Mouse (Mus musculus): ENCODE results near the gene Sfxn5. TPM values are rescaled to one million over a fixed set of nuclear protein-coding genes. Genes with fewer than 3 reads are reported as not detected.
A peak's percentile ranks its signal among the peaks of the same experiment; 100 is the strongest.

The Sfxn5 gene
- total RNA-seq, 4 experiments from 2014 or later: 177 to 201 (median 188) TPM

GRCm38 (mm10) chr6:85193381-85194318, 139.6 kb downstream of the Sfxn5 start:
- DNase-seq (ENCODE audit: low spot score in 2 of 2): peak in 1 of 2 experiments; percentile 40

GRCm38 (mm10) chr6:85191751-85192440, 141.3 kb downstream of the Sfxn5 start:
- no peak for DNase-seq (ENCODE audit: low spot score in 2 of 2)

- DNase-seq (ENCODE audit: low spot score in 2 of 2): no peak
These were observed 142.6 kb downstream of the Sfxn5 start for GRCm38 (mm10) chr6:85190671-85191070.

GRCm38 (mm10) chr6:85189911-85190591, 143.2 kb downstream of the Sfxn5 start:
- no peak for DNase-seq (ENCODE audit: low spot score in 2 of 2)

- DNase-seq (ENCODE audit: low spot score in 2 of 2): no peak
These were observed 143.9 kb downstream of the Sfxn5 start for GRCm38 (mm10) chr6:85189361-85189760.

- no peak for DNase-seq (ENCODE audit: low spot score in 2 of 2)
These were observed 144.7 kb downstream of the Sfxn5 start for GRCm38 (mm10) chr6:85188256-85189110.

- peak; percentile 47 to 74 for DNase-seq (ENCODE audit: low spot score in 2 of 2)
These were observed 145.6 kb downstream of the Sfxn5 start, which contains the start of gene Emx1 for GRCm38 (mm10) chr6:85187340-85188211. Gene Emx1, plus strand, starts transcription at chr6:85187438.

- no peak for DNase-seq (ENCODE audit: low spot score in 2 of 2)
These were observed 146.5 kb downstream of the Sfxn5 start for GRCm38 (mm10) chr6:85186744-85187059.

GRCm38 (mm10) chr6:85186033-85186743, 147.0 kb downstream of the Sfxn5 start:
- DNase-seq (ENCODE audit: low spot score in 2 of 2): no peak

GRCm38 (mm10) chr6:85183951-85184350, 149.3 kb downstream of the Sfxn5 start:
- DNase-seq (ENCODE audit: low spot score in 2 of 2): no peak

GRCm38 (mm10) chr6:85180036-85180435, 153.2 kb downstream of the Sfxn5 start:
- DNase-seq (ENCODE audit: low spot score in 2 of 2): no peak

- no peak for DNase-seq (ENCODE audit: low spot score in 2 of 2)
These were observed 153.7 kb downstream of the Sfxn5 start for GRCm38 (mm10) chr6:85179569-85179968.

GRCm38 (mm10) chr6:85165440-85165921, 167.7 kb downstream of the Sfxn5 start:
- DNase-seq (ENCODE audit: low spot score in 2 of 2): no peak

Small RNAs within 50 kb of the gene (microRNA-seq; reads per million reads assigned to microRNA genes)
- 0.42 to 0.44 reads per million in 2 experiments for gene Mir705

Other genes with a start within 250 kb of the Sfxn5 start
- 10 to 100 TPM; 42.5 to 48.4 (median 46.0) TPM for gene Spr, start 195.7 kb downstream of the Sfxn5 start, total RNA-seq (2022)
- 10 to 100 TPM; 32.0 to 34.9 (median 33.8) TPM for gene Emx1, start 146.0 kb downstream of the Sfxn5 start, total RNA-seq (2022)
- gene Rab11fip5, start 41.2 kb upstream of the Sfxn5 start, total RNA-seq (2022): 10 to 100 TPM; 76.8 to 87.2 (median 83.1) TPM
- not detected for gene Noto, start 90.5 kb upstream of the Sfxn5 start, total RNA-seq (2022)
- gene Smyd5, start 98.6 kb upstream of the Sfxn5 start, total RNA-seq (2022): 10 to 100 TPM; 53.0 to 58.7 (median 54.3) TPM
- 100 to 1,000 TPM; 206 to 234 (median 220) TPM for gene Cct7, start 118.1 kb upstream of the Sfxn5 start, total RNA-seq (2022)
- gene Pradc1, start 118.5 kb upstream of the Sfxn5 start, total RNA-seq (2022): 10 to 100 TPM; 25.7 to 34.2 (median 32.3) TPM
- gene Fbxo41, start 169.6 kb upstream of the Sfxn5 start, total RNA-seq (2022): 10 to 100 TPM; 80.0 to 89.9 (median 88.0) TPM
- 10 to 100 TPM; 19.1 to 29.4 (median 26.6) TPM for gene Egr4, start 180.2 kb upstream of the Sfxn5 start, total RNA-seq (2022)

All from left cerebral cortex, adult 8-10 months (tissue).